Mouse (Mus musculus) E14TG2a.4 (cell line): ENCODE data around the gene Zfp280d.

Experiments used
- CTCF ChIP-seq: conservative IDR thresholded peaks from 2 replicates; pipeline ENCODE4 v1.5.1; 2014; ENCODE audit warnings: low read length
- NANOG ChIP-seq: IDR thresholded peaks from 2 replicates; pipeline ENCODE4 v1.6.1; 2014; ENCODE audit warnings: borderline replicate concordance, low read length, mixed read lengths
- POU5F1 ChIP-seq: IDR thresholded peaks from 2 replicates; pipeline ENCODE4 v1.6.1; 2014; ENCODE audit warnings: low read length, borderline replicate concordance

DNA sequence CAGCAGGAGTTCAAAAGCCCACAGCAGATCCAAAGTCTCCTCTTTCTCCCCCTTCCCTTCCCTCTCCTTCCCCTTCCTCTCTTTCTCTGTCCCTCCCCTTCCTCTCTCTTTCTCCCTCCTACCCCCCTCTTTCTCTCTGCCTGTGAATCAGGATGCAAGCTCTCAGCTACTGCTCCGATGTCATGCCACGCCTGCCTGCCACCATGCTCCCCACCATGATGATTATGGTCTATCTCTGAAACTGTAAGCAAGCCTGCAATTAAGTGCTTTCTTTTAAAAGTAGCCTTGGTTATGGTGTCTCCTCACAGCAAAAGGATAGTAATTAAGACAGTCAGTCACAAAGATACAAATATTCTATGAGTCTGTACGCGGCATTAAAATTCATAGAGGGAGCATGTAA lies 100.3 kb downstream of the Zfp280d start:
- TF ChIP-seq CTCF (no peak), POU5F1 (no peak), NANOG (no peak)
